Mouse (Mus musculus) liver, postnatal 0 days (tissue): Measurements from ENCODE around the gene Gm13762.

Experiments
- CTCF ChIP-seq: sonication (generic); IDR thresholded peaks from 2 replicates; pipeline ENCODE4 v1.5.1; 2016; ENCODE audit warnings: antibody characterized with exemption, low read depth
- EP300 ChIP-seq: IDR thresholded peaks from 2 replicates; pipeline ENCODE4 v1.6.1; 2016; ENCODE audit warnings: antibody characterized with exemption, low read depth, mild to moderate bottlenecking

GRCm38 (mm10) chr2:89006873-89007272 lies 26.8 kb upstream of the Gm13762 start, which contains the start of gene Olfr1215:
- TF ChIP-seq CTCF: no peak
- TF ChIP-seq EP300: no peak
